Mouse (Mus musculus) midbrain, embryonic 14.5 days (tissue): ENCODE measurements at regions not wholly inside any gene's neighbourhood (a gene's known extent, or its start where the extent isn't known, plus 50 kb on each side); places are given as distances from the start of the nearest gene placed in this dataset.

ENCODE experiments used
- ATAC-seq: fragments of 200-750 bp; cut with Nextera tagmentation; 2 replicates; pipeline ENCODE4 v1.8.0; 2017; ENCODE audit warnings: moderate number of reproducible peaks, moderate library complexity; ENCODE audit not compliant: low FRiP score, low TSS enrichment
- DNase-seq: peaks from one replicate; pipeline ENCODE4 v3.0.0-alpha.2; 2015
- H3K27ac ChIP-seq: fragments of 300-500 bp; sonication (generic); replicated peaks from 2 replicates; pipeline ENCODE4 v1.5.1; 2014; ENCODE audit warnings: mild to moderate bottlenecking, low read depth, low read length, moderate library complexity
- H3K27me3 ChIP-seq: fragments of 300-500 bp; sonication (generic); 2 replicates; pipeline ENCODE4 v1.6.1; 2014; ENCODE audit warnings: low read length, control low read depth, mixed read lengths; ENCODE audit not compliant: control insufficient read depth, insufficient read depth
- H3K36me3 ChIP-seq: fragments of 300-500 bp; sonication (generic); 2 replicates; pipeline ENCODE4 v1.6.1; 2014; ENCODE audit warnings: low read length, control low read depth; ENCODE audit not compliant: control insufficient read depth, insufficient read depth
- H3K4me1 ChIP-seq: fragments of 300-500 bp; sonication (generic); 2 replicates; pipeline ENCODE4 v1.6.1; 2014; ENCODE audit warnings: mild to moderate bottlenecking, antibody characterized with exemption, low read length, control low read depth; ENCODE audit not compliant: control insufficient read depth, insufficient read depth
- H3K4me2 ChIP-seq: fragments of 300-500 bp; sonication (generic); 2 replicates; pipeline ENCODE4 v1.6.1; 2014; ENCODE audit warnings: mild to moderate bottlenecking, low read length, moderate library complexity
- H3K4me3 ChIP-seq: fragments of 300-500 bp; sonication (generic); replicated peaks from 2 replicates; pipeline ENCODE4 v1.5.1; 2014; ENCODE audit warnings: low read depth, low read length
- H3K9ac ChIP-seq: fragments of 300-500 bp; sonication (generic); replicated peaks from 2 replicates; pipeline ENCODE4 v1.6.1; 2014; ENCODE audit warnings: mild to moderate bottlenecking, low read length, moderate library complexity
- H3K9me3 ChIP-seq: fragments of 300-500 bp; sonication (generic); 2 replicates; pipeline ENCODE4 v1.6.1; 2016; ENCODE audit warnings: low read length, control low read depth, mixed read lengths; ENCODE audit not compliant: control insufficient read depth
- WGBS: fragments of 180-500 bp; shearing (Covaris S2); extraction: QIAGEN DNeasy Blood & Tissue Kit; methylation state at CpG from one replicate; pipeline ENCODE4 v1.1.7; 2014; 5-methylcytosine and 5-hydroxymethylcytosine counted together

- WGBS: 89% methylated on average over 2 of the region's 2 CpGs
- H3K9me3 ChIP-seq: no peaks in the 10 kb centered on the region
- DNase-seq: no peak
These were observed 51.0 kb upstream of the Znrf2 start for GRCm38 (mm10) chr6:54765715-54766114.

GRCm38 (mm10) chr6:54766485-54767112 lies 50.1 kb upstream of the Znrf2 start:
- Histone ChIP-seq H3K9ac (no peak overlapping the region), H3K9me3 (no peaks in the 10 kb centered on the region), H3K4me2 (no peak overlapping the region), H3K27ac (no peak overlapping the region), H3K4me1 (no peaks in the 10 kb centered on the region), H3K36me3 (no peaks in the 10 kb centered on the region), H3K4me3 (no peak overlapping the region), H3K27me3 (no peaks in the 10 kb centered on the region)
- ATAC-seq: no peak
- DNase-seq: no peak
- 89% methylated on average over 5 of the region's 5 CpGs for WGBS

More at GRCm38 (mm10) chr6:54765715-54766114, 51.0 kb upstream of the Znrf2 start:
- Histone ChIP-seq H3K9ac (no peak overlapping the region), H3K27me3 (no peaks in the 10 kb centered on the region), H3K36me3 (no peaks in the 10 kb centered on the region), H3K27ac (no peak overlapping the region), H3K4me2 (no peak overlapping the region), H3K4me3 (no peak overlapping the region), H3K4me1 (peaks cover under 1% of the 10 kb centered on the region; the same call in 1 of the 2 replicates)
- ATAC-seq: no peak
